Mouse (Mus musculus): Measurements from ENCODE around the gene Pmpca. TPM values are rescaled to one million over a fixed set of nuclear protein-coding genes. Genes with fewer than 3 reads are reported as not detected.

Pmpca gene
- polyA plus RNA-seq, 1 experiment from 2014 or later = 115 TPM

DNA sequence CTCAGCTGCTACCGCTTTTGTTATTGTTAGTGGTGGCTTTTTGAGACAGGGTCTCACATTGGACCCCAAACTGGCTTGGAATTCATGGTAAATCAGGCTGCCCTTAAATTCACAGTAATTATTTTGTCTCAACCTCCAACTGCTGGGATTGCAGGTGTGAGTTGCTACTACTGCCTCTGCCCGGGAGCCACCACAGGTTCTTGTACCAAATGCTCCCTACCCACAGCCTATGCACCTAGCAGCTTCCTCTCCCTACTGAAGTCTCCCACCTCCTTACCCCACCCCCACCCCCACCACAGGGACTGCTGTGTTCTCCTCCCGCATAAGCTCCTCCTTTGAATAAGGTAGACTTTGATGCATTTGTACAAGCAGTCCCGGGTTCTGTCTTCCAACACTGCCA is 32.9 kb upstream of the Pmpca start:
- WGBS = 69% methylated on average over 4 of the region's 4 CpGs
- Histone ChIP-seq H3K27me3 (replicated peaks) (no peaks in the 10 kb centered on the region), H3K36me3 (no peaks in the 10 kb centered on the region), H3K9ac (no peak overlapping the region), H3K4me3 (no peak overlapping the region), H3K27ac (replicated peaks) (no peak overlapping the region), H3K4me1 (peaks cover 7% of the 10 kb centered on the region), H3K4me2 (no peak overlapping the region), H3K9me3 (no peaks in the 10 kb centered on the region)
- no peak for ATAC-seq (ENCODE audit: extremely low read depth, insufficient number of reproducible peaks, low FRiP score, low TSS enrichment)

DNA sequence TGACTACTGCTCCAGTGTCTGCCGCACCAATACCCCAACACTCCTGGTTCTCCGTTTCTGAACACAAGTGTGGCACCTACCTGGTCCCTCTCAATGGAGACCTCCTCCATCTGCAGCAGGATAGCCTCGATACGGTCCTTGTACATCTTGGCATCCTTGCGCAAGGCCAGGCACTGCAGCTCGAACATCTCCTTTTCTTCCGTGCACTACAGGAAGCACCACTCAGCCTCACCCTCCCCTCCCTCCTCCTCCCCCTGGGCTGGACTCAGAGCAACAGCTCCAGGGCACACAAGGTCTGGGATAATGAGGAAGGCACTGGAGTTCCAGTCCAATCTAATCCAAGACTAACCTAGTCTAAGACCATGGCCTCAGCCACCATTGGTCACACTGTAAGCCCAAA is 32.5 kb upstream of the Pmpca start:
- ATAC-seq (ENCODE audit: extremely low read depth, insufficient number of reproducible peaks, low FRiP score, low TSS enrichment) = no peak
- peaks cover 6% of the 10 kb centered on the region for H3K4me1 ChIP-seq
- no peaks in the 10 kb centered on the region for H3K27me3 ChIP-seq (replicated peaks)
- WGBS = 66% methylated on average over 7 of the region's 7 CpGs
- H3K27ac ChIP-seq (replicated peaks) = no peak overlapping the region
- no peak overlapping the region for H3K4me3 ChIP-seq
- H3K4me2 ChIP-seq = no peak overlapping the region
- H3K9me3 ChIP-seq = no peaks in the 10 kb centered on the region
- H3K9ac ChIP-seq = no peak overlapping the region
- 0 out of 2 replicates have a peak, but pooled peaks cover 3% of the 10 kb centered on the region for H3K36me3 ChIP-seq

DNA sequence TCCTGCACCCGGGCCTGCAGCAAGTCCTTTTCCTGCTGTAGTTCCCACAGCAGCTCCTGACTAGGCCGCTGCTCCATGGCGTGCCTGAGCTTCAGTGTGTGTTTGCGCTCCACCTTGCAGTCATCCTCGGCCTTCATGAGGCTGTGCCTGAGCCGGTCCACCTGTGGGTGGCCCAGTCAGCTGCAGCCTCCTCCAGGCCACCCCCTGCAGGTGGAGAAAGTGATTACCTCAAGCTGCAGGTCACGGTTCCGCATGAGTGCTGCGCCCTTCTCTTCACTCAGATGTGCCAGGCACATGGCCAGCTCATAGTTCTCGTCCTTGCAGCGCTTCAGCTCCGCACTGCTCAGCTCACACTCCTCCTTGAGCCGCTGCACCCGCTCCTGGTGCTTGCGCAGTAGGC is 31.7 kb upstream of the Pmpca start:
- 52% methylated on average over 15 of the region's 15 CpGs for WGBS

DNA sequence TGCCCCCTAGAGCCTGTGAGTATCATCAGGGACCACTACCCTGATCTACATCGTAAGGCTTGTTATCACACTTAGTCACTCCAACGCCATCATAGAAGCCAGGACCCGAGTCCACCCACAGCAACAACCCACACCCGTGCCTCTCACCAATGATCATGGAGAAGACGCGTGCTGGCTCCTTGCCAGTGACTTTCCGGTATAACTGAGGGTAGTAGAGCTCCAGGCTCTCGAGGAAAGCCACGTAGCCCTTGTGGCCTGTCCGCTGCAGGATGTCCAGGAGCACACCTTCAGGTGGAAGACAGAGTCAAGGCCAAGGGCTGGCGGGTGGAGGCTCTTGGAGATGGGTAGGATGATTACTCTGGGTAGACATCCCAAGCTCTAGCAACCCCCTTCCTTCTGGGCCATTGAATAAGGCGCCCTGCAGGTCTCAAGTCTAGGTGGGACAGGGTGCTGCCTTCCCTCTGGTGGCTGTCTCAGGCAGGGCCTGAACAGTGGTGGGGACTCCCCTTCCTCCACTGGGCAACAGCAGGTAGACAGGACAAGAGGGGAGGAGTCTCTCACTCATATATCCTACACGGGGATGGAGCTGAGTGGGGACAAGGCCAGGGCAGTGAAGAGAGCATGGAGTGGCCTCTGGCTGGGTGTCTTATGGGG is 30.3 kb upstream of the Pmpca start:
- no peak overlapping the region for H3K4me2 ChIP-seq
- H3K4me3 ChIP-seq = no peak overlapping the region
- H3K4me1 ChIP-seq = no peaks in the 10 kb centered on the region; the same call in 1 of the 2 replicates
- H3K9ac ChIP-seq = no peak overlapping the region
- ATAC-seq (ENCODE audit: extremely low read depth, insufficient number of reproducible peaks, low FRiP score, low TSS enrichment) = no peak
- peaks cover 17% of the 10 kb centered on the region for H3K36me3 ChIP-seq
- H3K9me3 ChIP-seq = no peaks in the 10 kb centered on the region
- WGBS = 81% methylated on average over 13 of the region's 13 CpGs
- H3K27me3 ChIP-seq (replicated peaks) = no peaks in the 10 kb centered on the region
- H3K27ac ChIP-seq (replicated peaks) = no peak overlapping the region

More for the DNA sequence above, 31.7 kb upstream of the Pmpca start:
- ATAC-seq (ENCODE audit: extremely low read depth, insufficient number of reproducible peaks, low FRiP score, low TSS enrichment) = no peak
- no peak overlapping the region for H3K27ac ChIP-seq (replicated peaks)
- H3K9ac ChIP-seq = no peak overlapping the region
- H3K9me3 ChIP-seq = no peaks in the 10 kb centered on the region
- H3K4me3 ChIP-seq = no peak overlapping the region
- H3K36me3 ChIP-seq = peaks cover 4% of the 10 kb centered on the region
- H3K4me2 ChIP-seq = no peak overlapping the region
- peaks cover 5% of the 10 kb centered on the region for H3K4me1 ChIP-seq
- H3K27me3 ChIP-seq (replicated peaks) = no peaks in the 10 kb centered on the region

DNA sequence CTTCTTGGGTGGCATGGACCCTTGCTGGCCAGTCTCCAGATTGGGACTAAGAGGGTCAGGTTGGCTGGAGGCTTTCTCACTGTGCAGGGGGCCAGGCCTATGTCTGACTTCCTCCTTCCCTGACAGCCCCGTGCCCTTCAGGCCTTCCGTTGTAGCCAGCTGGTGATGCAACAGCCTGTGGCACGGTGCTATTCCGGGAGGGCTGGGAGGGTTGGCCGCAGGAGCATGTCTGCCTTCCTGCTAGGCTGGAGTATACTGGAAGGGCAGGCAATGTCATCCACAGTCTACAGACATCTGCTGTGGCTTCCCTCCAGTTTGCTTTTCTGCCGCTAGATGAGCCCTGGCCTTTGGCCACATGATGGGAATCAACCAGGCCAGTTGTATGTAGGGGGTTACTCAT is 29.2 kb upstream of the Pmpca start:
- no peaks in the 10 kb centered on the region for H3K27me3 ChIP-seq (replicated peaks)
- peaks cover 29% of the 10 kb centered on the region for H3K36me3 ChIP-seq
- no peak overlapping the region for H3K27ac ChIP-seq (replicated peaks)
- no peak overlapping the region for H3K9ac ChIP-seq
- no peaks in the 10 kb centered on the region for H3K9me3 ChIP-seq
- ATAC-seq (ENCODE audit: extremely low read depth, insufficient number of reproducible peaks, low FRiP score, low TSS enrichment) = no peak
- H3K4me3 ChIP-seq = no peak overlapping the region
- 79% methylated on average over 6 of the region's 6 CpGs for WGBS
- no peak overlapping the region for H3K4me2 ChIP-seq
- H3K4me1 ChIP-seq = peaks cover 10% of the 10 kb centered on the region

DNA sequence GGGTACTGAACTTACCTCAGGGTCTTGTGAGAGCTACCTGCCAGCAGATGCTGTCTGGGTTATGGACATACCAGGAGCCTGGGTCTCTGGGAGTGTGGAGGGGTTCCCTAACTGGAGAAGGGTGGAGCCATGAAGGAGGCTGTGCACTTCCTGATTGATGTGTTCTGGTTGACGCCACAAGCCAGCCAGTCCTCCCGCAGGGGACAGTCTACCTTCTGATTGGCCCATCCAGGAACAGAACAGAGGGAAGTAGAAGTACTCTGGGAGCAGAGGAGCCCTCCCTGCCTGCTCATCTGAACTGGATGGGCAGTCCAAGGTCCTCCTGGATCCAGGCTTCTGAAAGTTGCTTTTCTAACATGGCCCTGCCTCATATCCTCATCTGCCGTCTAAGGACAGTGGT is 28.4 kb upstream of the Pmpca start, which contains the start of gene Card9:
TSS of gene Card9 (minus strand) at position 147 of the 400 bp plus-strand sequence.
- 41% methylated on average over 3 of the region's 3 CpGs for WGBS
- Histone ChIP-seq H3K9me3 (no peaks in the 10 kb centered on the region), H3K27me3 (replicated peaks) (no peaks in the 10 kb centered on the region), H3K4me2 (no peak within 1 kb of the TSS), H3K4me1 (peaks cover 17% of the 10 kb centered on the region), H3K27ac (replicated peaks) (no peak within 1 kb of the TSS), H3K4me3 (no peak within 1 kb of the TSS), H3K36me3 (peaks cover 36% of the 10 kb centered on the region), H3K9ac (no peak within 1 kb of the TSS)
- ATAC-seq (ENCODE audit: extremely low read depth, insufficient number of reproducible peaks, low FRiP score, low TSS enrichment) = no peak

DNA sequence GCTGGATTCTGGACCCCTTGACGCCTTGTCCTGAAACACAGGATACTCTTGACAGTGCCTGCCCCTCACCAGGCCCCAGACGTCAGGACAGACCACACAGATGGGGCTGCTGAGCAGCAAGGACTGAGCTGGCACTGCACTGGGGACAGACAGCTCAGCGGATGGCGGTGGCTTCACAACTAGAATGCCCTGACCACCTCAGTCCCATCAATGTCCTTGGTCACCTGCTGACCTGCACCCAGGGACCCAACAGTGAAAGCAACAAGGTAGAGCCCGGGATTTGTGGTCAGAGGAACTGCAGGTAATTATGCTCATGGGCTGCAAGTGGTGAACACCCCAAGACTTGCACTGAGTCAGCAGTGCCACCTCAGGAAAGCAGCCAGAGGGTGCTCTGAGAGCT is 26.1 kb upstream of the Pmpca start:
- 81% methylated on average over 5 of the region's 5 CpGs for WGBS

DNA sequence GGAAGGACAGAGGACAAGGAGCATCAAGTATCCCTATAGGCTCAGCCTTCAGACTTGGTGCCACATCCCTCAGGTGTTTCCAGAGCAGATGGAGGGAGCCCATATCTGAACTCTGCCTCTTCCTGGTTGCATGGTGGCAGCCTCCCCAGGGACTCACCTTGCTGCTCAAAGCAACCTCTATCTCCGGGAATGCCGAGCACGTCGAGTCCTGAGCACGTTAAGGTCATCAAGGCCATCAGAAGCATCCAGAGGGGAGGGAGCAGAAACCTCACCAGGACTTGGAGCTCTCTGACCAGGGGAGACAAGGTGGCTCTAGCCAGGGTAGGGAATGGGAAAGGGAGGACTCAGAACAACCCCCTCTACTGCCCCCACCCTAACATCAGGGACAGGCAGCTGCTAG is 25.7 kb upstream of the Pmpca start:
- no peak for ATAC-seq (ENCODE audit: extremely low read depth, insufficient number of reproducible peaks, low FRiP score, low TSS enrichment)
- H3K27ac ChIP-seq (replicated peaks) = no peak overlapping the region
- peaks cover 17% of the 10 kb centered on the region for H3K4me1 ChIP-seq
- H3K9me3 ChIP-seq = no peaks in the 10 kb centered on the region
- H3K27me3 ChIP-seq (replicated peaks) = no peaks in the 10 kb centered on the region
- no peak overlapping the region for H3K9ac ChIP-seq
- no peak overlapping the region for H3K4me2 ChIP-seq
- H3K4me3 ChIP-seq = no peak overlapping the region
- H3K36me3 ChIP-seq = peaks cover 64% of the 10 kb centered on the region
- 53% methylated on average over 5 of the region's 5 CpGs for WGBS

More for the DNA sequence above, 26.1 kb upstream of the Pmpca start:
- H3K27ac ChIP-seq (replicated peaks) = no peak overlapping the region
- H3K27me3 ChIP-seq (replicated peaks) = no peaks in the 10 kb centered on the region
- no peak overlapping the region for H3K9ac ChIP-seq
- peaks cover 59% of the 10 kb centered on the region for H3K36me3 ChIP-seq
- H3K4me3 ChIP-seq = no peak overlapping the region
- H3K4me2 ChIP-seq = no peak overlapping the region
- H3K9me3 ChIP-seq = no peaks in the 10 kb centered on the region
- no peak for ATAC-seq (ENCODE audit: extremely low read depth, insufficient number of reproducible peaks, low FRiP score, low TSS enrichment)
- peaks cover 17% of the 10 kb centered on the region for H3K4me1 ChIP-seq

DNA sequence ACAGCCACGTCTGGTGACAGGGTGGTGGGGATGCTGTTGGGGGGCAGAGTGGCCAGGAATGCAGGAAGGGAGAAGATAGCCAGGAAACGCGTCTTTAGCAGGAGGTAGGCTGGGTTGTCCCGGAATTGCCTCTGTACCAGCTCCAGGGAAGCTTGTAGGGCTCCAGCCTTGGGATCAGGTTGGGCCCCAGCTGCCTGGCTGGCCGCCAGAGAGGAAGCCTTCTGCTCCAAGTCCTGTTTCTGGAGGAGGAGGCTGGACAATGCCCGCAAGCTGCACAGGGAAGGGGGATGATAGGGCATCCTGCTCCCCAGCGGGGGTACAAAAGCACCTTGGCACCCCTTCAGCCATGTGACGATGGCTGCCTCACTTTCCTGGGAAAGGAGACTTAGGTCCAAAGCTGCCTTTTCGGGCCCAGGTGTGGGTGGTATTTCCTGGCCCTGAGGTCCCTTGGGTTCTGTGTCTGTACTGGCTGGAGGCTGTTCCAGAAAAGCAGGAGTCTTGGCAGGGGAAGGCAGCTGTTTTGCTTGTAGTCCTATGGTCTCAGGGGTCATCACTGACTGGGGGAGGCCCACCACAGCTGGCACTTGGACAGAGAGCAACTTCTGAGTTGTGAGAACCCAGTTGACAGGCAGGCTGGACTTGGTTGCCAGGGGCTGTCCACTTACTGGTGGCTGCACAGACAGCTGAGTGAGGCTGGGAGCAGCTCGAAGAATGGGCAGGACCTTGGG is 24.2 kb upstream of the Pmpca start:
- Histone ChIP-seq H3K4me1 (peaks cover 17% of the 10 kb centered on the region), H3K9me3 (no peaks in the 10 kb centered on the region), H3K4me2 (no peak overlapping the region), H3K27me3 (replicated peaks) (no peaks in the 10 kb centered on the region), H3K9ac (peak overlapping the region; percentile 40), H3K36me3 (peaks cover 78% of the 10 kb centered on the region), H3K27ac (replicated peaks) (peak overlapping the region; percentile 54), H3K4me3 (no peak overlapping the region)
- WGBS = 53% methylated on average over 10 of the region's 10 CpGs
- ATAC-seq (ENCODE audit: extremely low read depth, insufficient number of reproducible peaks, low FRiP score, low TSS enrichment) = no peak

DNA sequence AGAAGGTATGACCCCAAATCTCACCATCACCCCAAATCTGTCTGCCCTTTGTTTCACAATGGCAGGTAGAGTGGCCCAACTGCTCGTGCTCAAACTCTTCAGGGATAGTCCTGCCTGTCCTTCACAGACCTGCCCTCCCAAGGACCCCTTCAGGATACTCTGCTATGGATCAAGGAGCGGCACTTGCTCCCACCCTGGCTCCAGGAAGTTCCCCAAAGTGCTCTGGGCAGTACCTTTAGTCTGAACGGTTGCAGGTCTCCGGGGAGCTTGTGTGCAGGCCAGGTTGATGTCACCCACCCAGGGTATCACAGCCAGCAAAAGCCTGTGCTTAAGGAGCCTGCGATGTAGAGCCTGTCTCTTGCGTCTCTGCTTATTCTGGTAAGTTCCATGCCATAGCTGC is 21.2 kb upstream of the Pmpca start:
- peaks cover 17% of the 10 kb centered on the region for H3K4me1 ChIP-seq
- H3K4me3 ChIP-seq = no peak overlapping the region
- WGBS = 86% methylated on average over 6 of the region's 6 CpGs

DNA sequence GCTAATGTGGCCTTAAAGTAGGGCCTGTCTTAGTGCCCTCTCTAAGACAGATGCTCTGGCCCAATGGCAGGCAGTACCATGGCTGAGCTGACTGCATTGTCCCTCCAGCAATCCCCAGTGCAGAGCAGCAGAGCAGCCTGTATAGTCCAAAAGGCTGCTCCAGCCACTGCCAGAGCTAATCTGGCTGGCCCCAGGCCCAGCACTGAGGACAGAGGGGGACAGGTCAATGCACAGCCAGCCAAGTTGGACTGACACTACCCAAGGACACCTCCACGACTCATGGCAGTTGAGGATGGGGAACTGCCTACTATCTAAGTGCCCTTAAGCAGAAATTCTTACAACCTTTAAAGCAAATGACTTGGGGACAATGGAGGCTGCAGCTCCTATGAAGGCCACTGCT is 20.6 kb upstream of the Pmpca start:
- Histone ChIP-seq H3K36me3 (peaks cover 99% of the 10 kb centered on the region), H3K27ac (replicated peaks) (no peak overlapping the region), H3K9me3 (no peaks in the 10 kb centered on the region), H3K4me1 (peaks cover 17% of the 10 kb centered on the region), H3K9ac (no peak overlapping the region), H3K4me3 (no peak overlapping the region), H3K4me2 (no peak overlapping the region), H3K27me3 (replicated peaks) (no peaks in the 10 kb centered on the region)
- no peak for ATAC-seq (ENCODE audit: extremely low read depth, insufficient number of reproducible peaks, low FRiP score, low TSS enrichment)
- 73% methylated on average over 1 of the region's 1 CpGs for WGBS

More for the DNA sequence above, 21.2 kb upstream of the Pmpca start:
- peaks cover 99% of the 10 kb centered on the region for H3K36me3 ChIP-seq
- no peak for ATAC-seq (ENCODE audit: extremely low read depth, insufficient number of reproducible peaks, low FRiP score, low TSS enrichment)
- no peaks in the 10 kb centered on the region for H3K9me3 ChIP-seq
- H3K9ac ChIP-seq = no peak overlapping the region
- no peak overlapping the region for H3K4me2 ChIP-seq
- H3K27me3 ChIP-seq (replicated peaks) = no peaks in the 10 kb centered on the region
- H3K27ac ChIP-seq (replicated peaks) = no peak overlapping the region

DNA sequence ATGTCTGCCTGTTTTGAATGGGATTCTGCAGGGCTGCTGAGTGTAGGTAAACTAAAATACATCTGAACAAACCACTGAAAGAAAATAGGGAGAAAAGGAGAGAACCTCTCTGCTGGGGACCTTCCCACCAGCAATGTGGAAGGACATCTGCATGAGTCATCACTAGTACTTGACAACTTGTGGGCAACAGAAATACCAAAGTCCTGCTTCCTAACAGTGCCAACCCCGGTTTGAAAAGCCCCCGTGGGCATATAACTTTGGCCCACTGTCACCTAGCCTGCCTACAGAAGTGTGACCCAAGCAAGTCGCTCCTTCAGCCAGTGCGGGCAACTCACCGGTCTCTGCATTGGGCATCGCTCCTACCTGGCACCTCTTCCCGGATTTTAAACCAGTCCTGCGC is 16.7 kb upstream of the Pmpca start:
- Histone ChIP-seq H3K4me1 (no peaks in the 10 kb centered on the region), H3K4me2 (no peak overlapping the region), H3K27ac (replicated peaks) (no peak overlapping the region), H3K9ac (no peak overlapping the region), H3K27me3 (replicated peaks) (no peaks in the 10 kb centered on the region), H3K9me3 (no peaks in the 10 kb centered on the region), H3K36me3 (peaks cover 100% of the 10 kb centered on the region), H3K4me3 (no peak overlapping the region)
- 91% methylated on average over 8 of the region's 8 CpGs for WGBS
- ATAC-seq (ENCODE audit: extremely low read depth, insufficient number of reproducible peaks, low FRiP score, low TSS enrichment) = no peak

All from heart, embryonic 13.5 days (tissue).